Mouse (Mus musculus) heart, postnatal 0 days (tissue): Measurements from ENCODE around the gene Nudt12.

Experiments used
- CTCF ChIP-seq: IDR thresholded peaks from 2 replicates; pipeline ENCODE4 v1.5.1; 2016; ENCODE audit warnings: antibody characterized with exemption, control low read depth, low read depth
- EP300 ChIP-seq: IDR thresholded peaks from 2 replicates; pipeline ENCODE4 v1.6.1; 2016; ENCODE audit warnings: antibody characterized with exemption, low read depth

DNA sequence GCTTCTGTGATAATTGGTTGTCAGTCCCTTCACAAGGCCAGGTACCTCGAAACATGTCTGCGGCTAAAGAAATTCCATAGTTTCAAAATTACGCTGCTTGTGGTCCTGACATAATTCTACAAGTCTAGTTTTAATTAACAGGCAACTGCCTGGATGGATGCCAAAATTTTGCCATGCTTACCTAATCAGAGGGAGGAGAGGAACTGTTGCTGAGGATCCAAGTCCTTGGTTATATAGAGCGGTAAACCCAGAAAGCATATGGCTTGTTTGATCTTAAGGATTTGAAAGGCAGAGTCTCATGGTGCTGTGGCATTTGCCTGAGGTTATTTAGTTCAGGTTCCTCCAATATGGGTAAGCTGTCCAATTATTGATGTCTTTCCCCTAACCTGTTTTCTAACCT is 5.5 kb upstream of the Nudt12 start:
- TF ChIP-seq CTCF (no peak), EP300 (no peak)
